Mouse (Mus musculus): ENCODE measurements around the gene Galns. TPM values are rescaled to one million over a fixed set of nuclear protein-coding genes. Genes with fewer than 3 reads are reported as not detected.

Galns gene
- total and polyA plus RNA-seq, 2 experiments from 2014 or later: 10.9 to 12.1 TPM

GRCm38 (mm10) chr8:122538310-122539076, 72.8 kb downstream of the Galns start:
- WGBS: 91% methylated on average over 9 of the region's 9 CpGs
- no peaks in the 10 kb centered on the region for H3K27me3 ChIP-seq (ENCODE audit: insufficient read depth, low read length)
- DNase-seq (ENCODE audit: low spot score) (no peak), ATAC-seq (ENCODE audit: low FRiP score) (no peak)
- no peaks in the 10 kb centered on the region for H3K36me3 ChIP-seq (ENCODE audit: insufficient read depth, low read length)
- H3K9ac ChIP-seq (replicated peaks; ENCODE audit: low read length, poor library complexity, severe bottlenecking): no peak overlapping the region
- no peak overlapping the region for H3K4me3 ChIP-seq (ENCODE audit: low read depth, low read length)
- no peaks in the 10 kb centered on the region for H3K4me1 ChIP-seq (ENCODE audit: insufficient read depth, low read length)
- H3K9me3 ChIP-seq (ENCODE audit: low read length): no peaks in the 10 kb centered on the region
- H3K4me2 ChIP-seq (ENCODE audit: low read depth, low read length, poor library complexity, severe bottlenecking): no peak overlapping the region
- no peak overlapping the region for H3K27ac ChIP-seq (ENCODE audit: low read depth, low read length)
- no peak for TF ChIP-seq CTCF (IDR thresholded peaks at IDR 0.05)

GRCm38 (mm10) chr8:122537812-122538211, 73.5 kb downstream of the Galns start:
- TF ChIP-seq CTCF (IDR thresholded peaks at IDR 0.05): no peak
- Histone ChIP-seq H3K4me2 (ENCODE audit: low read depth, low read length, poor library complexity, severe bottlenecking) (no peak overlapping the region), H3K36me3 (ENCODE audit: insufficient read depth, low read length) (no peaks in the 10 kb centered on the region), H3K9ac (replicated peaks; ENCODE audit: low read length, poor library complexity, severe bottlenecking) (no peak overlapping the region), H3K9me3 (ENCODE audit: low read length) (no peaks in the 10 kb centered on the region), H3K27ac (ENCODE audit: low read depth, low read length) (no peak overlapping the region), H3K4me3 (ENCODE audit: low read depth, low read length) (no peak overlapping the region), H3K4me1 (ENCODE audit: insufficient read depth, low read length) (no peaks in the 10 kb centered on the region), H3K27me3 (ENCODE audit: insufficient read depth, low read length) (no peaks in the 10 kb centered on the region)
- 90% methylated on average over 2 of the region's 2 CpGs for WGBS
- ATAC-seq (ENCODE audit: low FRiP score) (no peak), DNase-seq (ENCODE audit: low spot score) (no peak)

GRCm38 (mm10) chr8:122537033-122537432, 74.2 kb downstream of the Galns start:
- no peak for TF ChIP-seq CTCF (IDR thresholded peaks at IDR 0.05)
- Histone ChIP-seq H3K4me1 (ENCODE audit: insufficient read depth, low read length) (no peaks in the 10 kb centered on the region), H3K9ac (replicated peaks; ENCODE audit: low read length, poor library complexity, severe bottlenecking) (no peak overlapping the region), H3K4me2 (ENCODE audit: low read depth, low read length, poor library complexity, severe bottlenecking) (no peak overlapping the region), H3K9me3 (ENCODE audit: low read length) (no peaks in the 10 kb centered on the region), H3K27ac (ENCODE audit: low read depth, low read length) (no peak overlapping the region), H3K27me3 (ENCODE audit: insufficient read depth, low read length) (no peaks in the 10 kb centered on the region), H3K4me3 (ENCODE audit: low read depth, low read length) (no peak overlapping the region), H3K36me3 (ENCODE audit: insufficient read depth, low read length) (no peaks in the 10 kb centered on the region)
- ATAC-seq (ENCODE audit: low FRiP score) (no peak), DNase-seq (ENCODE audit: low spot score) (no peak)
- WGBS: 75% methylated on average over 6 of the region's 6 CpGs

- no peaks in the 10 kb centered on the region for H3K36me3 ChIP-seq (ENCODE audit: insufficient read depth, low read length)
- no peak for ATAC-seq (ENCODE audit: low FRiP score)
- H3K27ac ChIP-seq (ENCODE audit: low read depth, low read length): no peak overlapping the region
- no peak overlapping the region for H3K4me2 ChIP-seq (ENCODE audit: low read depth, low read length, poor library complexity, severe bottlenecking)
- H3K4me3 ChIP-seq (ENCODE audit: low read depth, low read length): no peak overlapping the region
- H3K9ac ChIP-seq (replicated peaks; ENCODE audit: low read length, poor library complexity, severe bottlenecking): no peak overlapping the region
- no peak for TF ChIP-seq CTCF (IDR thresholded peaks at IDR 0.05)
- DNase-seq (ENCODE audit: low spot score): no peak
- H3K9me3 ChIP-seq (ENCODE audit: low read length): no peaks in the 10 kb centered on the region
- WGBS: 83% methylated on average over 8 of the region's 8 CpGs
- H3K27me3 ChIP-seq (ENCODE audit: insufficient read depth, low read length): no peaks in the 10 kb centered on the region
- no peaks in the 10 kb centered on the region for H3K4me1 ChIP-seq (ENCODE audit: insufficient read depth, low read length)
These were observed 80.0 kb downstream of the Galns start for GRCm38 (mm10) chr8:122531312-122531711.

- WGBS: 89% methylated on average over 4 of the region's 4 CpGs
- Histone ChIP-seq H3K4me1 (ENCODE audit: insufficient read depth, low read length) (no peaks in the 10 kb centered on the region), H3K9ac (replicated peaks; ENCODE audit: low read length, poor library complexity, severe bottlenecking) (no peak overlapping the region), H3K9me3 (ENCODE audit: low read length) (no peaks in the 10 kb centered on the region), H3K4me2 (ENCODE audit: low read depth, low read length, poor library complexity, severe bottlenecking) (no peak overlapping the region), H3K27ac (ENCODE audit: low read depth, low read length) (no peak overlapping the region), H3K27me3 (ENCODE audit: insufficient read depth, low read length) (no peaks in the 10 kb centered on the region), H3K36me3 (ENCODE audit: insufficient read depth, low read length) (no peaks in the 10 kb centered on the region), H3K4me3 (ENCODE audit: low read depth, low read length) (no peak overlapping the region)
- ATAC-seq (ENCODE audit: low FRiP score) (no peak), DNase-seq (ENCODE audit: low spot score) (no peak)
- TF ChIP-seq CTCF (IDR thresholded peaks at IDR 0.05): no peak
These were observed 82.1 kb downstream of the Galns start for GRCm38 (mm10) chr8:122529159-122529558.

Small RNA genes within 50 kb of the gene (microRNA-seq; reads per million reads assigned to microRNA genes)
- gene Mir6396 (ENCODE audit: borderline number of aligned reads): not detected

Other genes with a start within 250 kb of the Galns start
- 29.4 and 41.3 TPM in 2 replicates for gene Zc3h18, start 234.9 kb downstream of the Galns start, total RNA-seq (2014; rRNA removed)
- gene Zc3h18, start 234.9 kb downstream of the Galns start, polyA plus RNA-seq (2015; fragmentation: Nextera tagmentation; extraction: Ambion mirVana): 23.4 and 25.0 TPM in 2 replicates
- not detected in 2 replicates for gene Il17c, start 189.4 kb downstream of the Galns start, total RNA-seq (2014; rRNA removed)
- gene Il17c, start 189.4 kb downstream of the Galns start, polyA plus RNA-seq (2015; fragmentation: Nextera tagmentation; extraction: Ambion mirVana): 0.37 TPM in 1 of 2 replicates, not detected in the other
- gene Cyba, start 178.5 kb downstream of the Galns start, total RNA-seq (2014; rRNA removed): 23.1 and 27.7 TPM in 2 replicates
- gene Cyba, start 178.5 kb downstream of the Galns start, polyA plus RNA-seq (2015; fragmentation: Nextera tagmentation; extraction: Ambion mirVana): 35.6 and 40.4 TPM in 2 replicates
- 57.1 and 94.5 TPM in 2 replicates for gene Mvd, start 168.0 kb downstream of the Galns start, total RNA-seq (2014; rRNA removed)
- 62.1 and 66.8 TPM in 2 replicates for gene Mvd, start 168.0 kb downstream of the Galns start, polyA plus RNA-seq (2015; fragmentation: Nextera tagmentation; extraction: Ambion mirVana)
- gene Snai3, start 150.7 kb downstream of the Galns start, total RNA-seq (2014; rRNA removed): not detected in 2 replicates
- gene Snai3, start 150.7 kb downstream of the Galns start, polyA plus RNA-seq (2015; fragmentation: Nextera tagmentation; extraction: Ambion mirVana): not detected in 2 replicates
- gene Rnf166, start 135.4 kb downstream of the Galns start, total RNA-seq (2014; rRNA removed): 26.4 and 40.8 TPM in 2 replicates
- 25.1 and 26.5 TPM in 2 replicates for gene Rnf166, start 135.4 kb downstream of the Galns start, polyA plus RNA-seq (2015; fragmentation: Nextera tagmentation; extraction: Ambion mirVana)
- 37.7 and 52.6 TPM in 2 replicates for gene Ctu2, start 135.3 kb downstream of the Galns start, total RNA-seq (2014; rRNA removed)
- 95.0 and 99.5 TPM in 2 replicates for gene Ctu2, start 135.3 kb downstream of the Galns start, polyA plus RNA-seq (2015; fragmentation: Nextera tagmentation; extraction: Ambion mirVana)
- gene Piezo1, start 60.1 kb downstream of the Galns start, total RNA-seq (2014; rRNA removed): 10.8 and 14.2 TPM in 2 replicates
- 1.3 and 1.8 TPM in 2 replicates for gene Piezo1, start 60.1 kb downstream of the Galns start, polyA plus RNA-seq (2015; fragmentation: Nextera tagmentation; extraction: Ambion mirVana)
- gene Cdt1, start 43.4 kb downstream of the Galns start, total RNA-seq (2014; rRNA removed): 9.2 and 15.6 TPM in 2 replicates
- 6.4 TPM in 2 replicates for gene Cdt1, start 43.4 kb downstream of the Galns start, polyA plus RNA-seq (2015; fragmentation: Nextera tagmentation; extraction: Ambion mirVana)
- gene Aprt, start 34.6 kb downstream of the Galns start, total RNA-seq (2014; rRNA removed): 83.9 and 97.2 TPM in 2 replicates
- gene Aprt, start 34.6 kb downstream of the Galns start, polyA plus RNA-seq (2015; fragmentation: Nextera tagmentation; extraction: Ambion mirVana): 157 and 170 TPM in 2 replicates
- 14.1 and 23.2 TPM in 2 replicates for gene Trappc2l, start 177 bp upstream of the Galns start, total RNA-seq (2014; rRNA removed)
- 135 and 138 TPM in 2 replicates for gene Trappc2l, start 177 bp upstream of the Galns start, polyA plus RNA-seq (2015; fragmentation: Nextera tagmentation; extraction: Ambion mirVana)
- not detected in 2 replicates for gene Pabpn1l, start 11.3 kb upstream of the Galns start, total RNA-seq (2014; rRNA removed)
- not detected in 2 replicates for gene Pabpn1l, start 11.3 kb upstream of the Galns start, polyA plus RNA-seq (2015; fragmentation: Nextera tagmentation; extraction: Ambion mirVana)
- 11.1 and 11.8 TPM in 2 replicates for gene Cbfa2t3, start 87.6 kb upstream of the Galns start, total RNA-seq (2014; rRNA removed)
- 13.3 and 15.9 TPM in 2 replicates for gene Cbfa2t3, start 87.6 kb upstream of the Galns start, polyA plus RNA-seq (2015; fragmentation: Nextera tagmentation; extraction: Ambion mirVana)
- 22.1 and 22.7 TPM in 2 replicates for gene Acsf3, start 164.0 kb upstream of the Galns start, total RNA-seq (2014; rRNA removed)
- 18.8 and 18.9 TPM in 2 replicates for gene Acsf3, start 164.0 kb upstream of the Galns start, polyA plus RNA-seq (2015; fragmentation: Nextera tagmentation; extraction: Ambion mirVana)
- gene Cdh15, start 236.5 kb upstream of the Galns start, total RNA-seq (2014; rRNA removed): 0.14 and 1.8 TPM in 2 replicates
- 3.5 and 4.0 TPM in 2 replicates for gene Cdh15, start 236.5 kb upstream of the Galns start, polyA plus RNA-seq (2015; fragmentation: Nextera tagmentation; extraction: Ambion mirVana)

All from midbrain, postnatal 0 days (tissue).